Mouse (Mus musculus): ENCODE results near the gene Acox3. TPM values are rescaled to one million over a fixed set of nuclear protein-coding genes. Genes with fewer than 3 reads are reported as not detected.

Gene Acox3
- total RNA-seq, 2 experiments from 2014 or later = 25.7 to 30.2 TPM

GRCm38 (mm10) chr5:35608559-35608958, 25.7 kb downstream of the Acox3 start:
- DNase-seq (ENCODE audit: low spot score in 2 of 2) = no peak

- no peak for DNase-seq (ENCODE audit: low spot score in 2 of 2)
Measured at GRCm38 (mm10) chr5:35609381-35609780, 26.5 kb downstream of the Acox3 start.

GRCm38 (mm10) chr5:35609971-35610370, 27.1 kb downstream of the Acox3 start:
- no peak for DNase-seq (ENCODE audit: low spot score in 2 of 2)

GRCm38 (mm10) chr5:35610381-35610780, 27.5 kb downstream of the Acox3 start:
- DNase-seq (ENCODE audit: low spot score in 2 of 2) = no peak

GRCm38 (mm10) chr5:35611170-35611569, 28.3 kb downstream of the Acox3 start:
- DNase-seq (ENCODE audit: low spot score in 2 of 2) = no peak

- DNase-seq (ENCODE audit: low spot score in 2 of 2) = peak in 1 of 2 experiments; percentile 48
Measured at GRCm38 (mm10) chr5:35611900-35612299, 29.1 kb downstream of the Acox3 start.

GRCm38 (mm10) chr5:35612722-35613121, 29.9 kb downstream of the Acox3 start:
- no peak for DNase-seq (ENCODE audit: low spot score in 2 of 2)

- no peak for DNase-seq (ENCODE audit: low spot score in 2 of 2)
Measured at GRCm38 (mm10) chr5:35616943-35617342, 34.1 kb downstream of the Acox3 start.

GRCm38 (mm10) chr5:35621114-35621513, 38.3 kb downstream of the Acox3 start:
- no peak for DNase-seq (ENCODE audit: low spot score in 2 of 2)

- no peak for DNase-seq (ENCODE audit: low spot score in 2 of 2)
Measured at GRCm38 (mm10) chr5:35623831-35624230, 41.0 kb downstream of the Acox3 start.

- no peak for DNase-seq (ENCODE audit: low spot score in 2 of 2)
Measured at GRCm38 (mm10) chr5:35624751-35625239, 42.0 kb downstream of the Acox3 start.

- DNase-seq (ENCODE audit: low spot score in 2 of 2) = no peak
Measured at GRCm38 (mm10) chr5:35626408-35626807, 43.6 kb downstream of the Acox3 start.

- no peak for DNase-seq (ENCODE audit: low spot score in 2 of 2)
Measured at GRCm38 (mm10) chr5:35627307-35627840, 44.5 kb downstream of the Acox3 start.

- DNase-seq (ENCODE audit: low spot score in 2 of 2) = peak; percentile 52 to 72
Measured at GRCm38 (mm10) chr5:35628685-35629084, 45.8 kb downstream of the Acox3 start.

GRCm38 (mm10) chr5:35629333-35629732, 46.5 kb downstream of the Acox3 start:
- no peak for DNase-seq (ENCODE audit: low spot score in 2 of 2)

GRCm38 (mm10) chr5:35630706-35631105, 47.9 kb downstream of the Acox3 start:
- no peak for DNase-seq (ENCODE audit: low spot score in 2 of 2)

GRCm38 (mm10) chr5:35631224-35631623, 48.4 kb downstream of the Acox3 start:
- DNase-seq (ENCODE audit: low spot score in 2 of 2) = no peak

- DNase-seq (ENCODE audit: low spot score in 2 of 2) = no peak
Measured at GRCm38 (mm10) chr5:35631755-35632154, 48.9 kb downstream of the Acox3 start.

- DNase-seq (ENCODE audit: low spot score in 2 of 2) = no peak
Measured at GRCm38 (mm10) chr5:35632841-35633240, 50.0 kb downstream of the Acox3 start.

GRCm38 (mm10) chr5:35636016-35636415, 53.2 kb downstream of the Acox3 start:
- DNase-seq (ENCODE audit: low spot score in 2 of 2) = no peak

GRCm38 (mm10) chr5:35641961-35642584, 59.2 kb downstream of the Acox3 start:
- no peak for DNase-seq (ENCODE audit: low spot score in 2 of 2)

GRCm38 (mm10) chr5:35643401-35644048, 60.7 kb downstream of the Acox3 start:
- no peak for DNase-seq (ENCODE audit: low spot score in 2 of 2)

- no peak for DNase-seq (ENCODE audit: low spot score in 2 of 2)
Measured at GRCm38 (mm10) chr5:35644082-35644481, 61.2 kb downstream of the Acox3 start.

All from layer of hippocampus, postnatal 14 days (tissue).